Mouse (Mus musculus) heart, postnatal 0 days (tissue): ENCODE results near the gene Pacsin2. TPM values are rescaled to one million over a fixed set of nuclear protein-coding genes. Genes with fewer than 3 reads are reported as not detected.

Experiments used
- ATAC-seq: fragments of 200-750 bp; cut with Nextera tagmentation; 2 replicates; pipeline ENCODE4 v1.8.0; 2017; ENCODE audit warnings: low read depth, moderate number of reproducible peaks, moderate library complexity; ENCODE audit not compliant: insufficient read depth
- DNase-seq: peaks from one replicate; pipeline ENCODE4 v3.0.0-alpha.2; 2016; ENCODE audit warnings: low spot score
- H3K27ac ChIP-seq: fragments of 300-500 bp; sonication (generic); 2 replicates; pipeline ENCODE4 v1.5.1; 2014; ENCODE audit warnings: low read depth, mild to moderate bottlenecking
- H3K27me3 ChIP-seq: fragments of 300-500 bp; sonication (generic); 2 replicates; pipeline ENCODE4 v1.6.1; 2014; ENCODE audit warnings: low read length, mixed read lengths; ENCODE audit not compliant: control insufficient read depth, insufficient read depth
- H3K36me3 ChIP-seq: fragments of 300-500 bp; sonication (generic); replicated peaks from 2 replicates; pipeline ENCODE4 v1.6.1; 2014; ENCODE audit warnings: low read length, mixed read lengths; ENCODE audit not compliant: control insufficient read depth, insufficient read depth
- H3K4me1 ChIP-seq: fragments of 300-500 bp; sonication (generic); 2 replicates; pipeline ENCODE4 v1.6.1; 2014; ENCODE audit warnings: antibody characterized with exemption; ENCODE audit not compliant: control insufficient read depth, insufficient read depth
- H3K4me2 ChIP-seq: fragments of 300-500 bp; sonication (generic); 2 replicates; pipeline ENCODE4 v1.6.1; 2014; ENCODE audit warnings: low read depth, mild to moderate bottlenecking, low read length, moderate library complexity
- H3K4me3 ChIP-seq: fragments of 300-500 bp; sonication (generic); 2 replicates; pipeline ENCODE4 v1.5.1; 2014; ENCODE audit warnings: low read depth, low read length
- H3K9ac ChIP-seq: fragments of 300-500 bp; sonication (generic); replicated peaks from 2 replicates; pipeline ENCODE4 v1.6.1; 2014; ENCODE audit warnings: low read depth, low read length, mixed read lengths
- H3K9me3 ChIP-seq: fragments of 300-500 bp; sonication (generic); replicated peaks from 2 replicates; pipeline ENCODE4 v1.6.1; 2016; ENCODE audit warnings: low read length; ENCODE audit not compliant: control insufficient read depth
- CTCF ChIP-seq: IDR thresholded peaks from 2 replicates; pipeline ENCODE4 v1.5.1; 2016; ENCODE audit warnings: antibody characterized with exemption, control low read depth, low read depth
- EP300 ChIP-seq: IDR thresholded peaks from 2 replicates; pipeline ENCODE4 v1.6.1; 2016; ENCODE audit warnings: antibody characterized with exemption, low read depth
- WGBS: fragments of 180-500 bp; shearing (Covaris S2); extraction: QIAGEN DNeasy Blood & Tissue Kit; methylation state at CpG from one replicate; pipeline ENCODE4 v1.1.7; 2014; 5-methylcytosine and 5-hydroxymethylcytosine counted together
- polyA plus RNA-seq: library from polyadenylated mRNA; unstranded; fragments of >200 nt; fragmentation: Nextera tagmentation; extraction: Ambion mirVana; gene quantifications from 2 replicates; pipeline ENCODE4 v1.2.1, GENCODE M21; 2015
- total RNA-seq: library from RNA; depleted of rRNA; stranded (reverse); fragments of >200 nt; gene quantifications from 2 replicates; pipeline ENCODE4 v1.2.3, GENCODE M21; 2014; ENCODE audit warnings: low replicate concordance

Pacsin2 gene
- total and polyA plus RNA-seq, 2 experiments from 2014 or later: 63.3 to 78.0 TPM

GRCm38 (mm10) chr15:83430419-83430818 lies 34.0 kb downstream of the Pacsin2 start:
- Histone ChIP-seq H3K36me3 (no peaks in the 10 kb centered on the region), H3K9ac (no peak overlapping the region), H3K27me3 (no peaks in the 10 kb centered on the region), H3K27ac (peak overlapping the region; percentile 62), H3K9me3 (no peaks in the 10 kb centered on the region), H3K4me1 (peaks cover 84% of the 10 kb centered on the region), H3K4me3 (no peak overlapping the region), H3K4me2 (no peak overlapping the region)
- DNase-seq (no peak), ATAC-seq (no peak)
- 64% methylated on average over 7 of the region's 7 CpGs for WGBS
- TF ChIP-seq CTCF (no peak), EP300 (no peak)

- Histone ChIP-seq H3K27ac (no peak overlapping the region), H3K4me2 (no peak overlapping the region), H3K27me3 (no peaks in the 10 kb centered on the region), H3K36me3 (no peaks in the 10 kb centered on the region), H3K4me1 (peaks cover 93% of the 10 kb centered on the region), H3K9me3 (no peaks in the 10 kb centered on the region), H3K4me3 (no peak overlapping the region), H3K9ac (no peak overlapping the region)
- no peak for ATAC-seq
- no peak for DNase-seq
- TF ChIP-seq EP300 (no peak), CTCF (no peak)
- 86% methylated on average over 1 of the region's 1 CpGs for WGBS
These were observed 35.8 kb downstream of the Pacsin2 start for GRCm38 (mm10) chr15:83428586-83428985.

GRCm38 (mm10) chr15:83427294-83428163 lies 36.9 kb downstream of the Pacsin2 start:
- H3K27ac ChIP-seq: peak overlapping the region; percentile 34; the same call in 1 of the 2 replicates
- TF ChIP-seq CTCF: peak; percentile 41
- no peak for TF ChIP-seq EP300
- H3K27me3 ChIP-seq: no peaks in the 10 kb centered on the region
- ATAC-seq: 0 out of 2 replicates have a peak, but pooled peaks have one; percentile 21
- DNase-seq: no peak
- peaks cover 93% of the 10 kb centered on the region for H3K4me1 ChIP-seq
- no peaks in the 10 kb centered on the region for H3K36me3 ChIP-seq
- no peak overlapping the region for H3K4me3 ChIP-seq
- 0 out of 2 replicates have a peak overlapping the region, but pooled peaks have one; percentile 25 for H3K9ac ChIP-seq
- 72% methylated on average over 8 of the region's 9 CpGs for WGBS
- no peak overlapping the region for H3K4me2 ChIP-seq
- no peaks in the 10 kb centered on the region for H3K9me3 ChIP-seq

- DNase-seq (no peak), ATAC-seq (peak; percentile 34; the same call in 1 of the 2 replicates)
- Histone ChIP-seq H3K4me1 (peaks cover 86% of the 10 kb centered on the region), H3K27ac (peak overlapping the region; percentile 74), H3K9me3 (no peaks in the 10 kb centered on the region), H3K36me3 (no peaks in the 10 kb centered on the region), H3K27me3 (no peaks in the 10 kb centered on the region), H3K9ac (no peak overlapping the region), H3K4me2 (no peak overlapping the region), H3K4me3 (no peak overlapping the region)
- 36% methylated on average over 5 of the region's 5 CpGs for WGBS
- TF ChIP-seq EP300: no peak
- no peak for TF ChIP-seq CTCF
These were observed 38.6 kb downstream of the Pacsin2 start for GRCm38 (mm10) chr15:83425794-83426193.

GRCm38 (mm10) chr15:83425277-83425676 lies 39.1 kb downstream of the Pacsin2 start:
- DNase-seq (no peak), ATAC-seq (no peak)
- TF ChIP-seq CTCF: no peak
- no peak for TF ChIP-seq EP300
- Histone ChIP-seq H3K4me2 (no peak overlapping the region), H3K9ac (no peak overlapping the region), H3K9me3 (no peaks in the 10 kb centered on the region), H3K4me1 (peaks cover 81% of the 10 kb centered on the region), H3K27ac (peak overlapping the region; percentile 74), H3K36me3 (no peaks in the 10 kb centered on the region), H3K4me3 (no peak overlapping the region), H3K27me3 (no peaks in the 10 kb centered on the region)
- 43% methylated on average over 4 of the region's 4 CpGs for WGBS
